Mouse (Mus musculus) limb, embryonic 12.5 days (tissue): ENCODE data around the gene Nrros. TPM values are rescaled to one million over a fixed set of nuclear protein-coding genes. Genes with fewer than 3 reads are reported as not detected.
A peak's percentile ranks its signal among the peaks of the same experiment; 100 is the strongest.

ENCODE experiments used
- ATAC-seq: fragments of 200-750 bp; cut with Nextera tagmentation; 2 replicates; pipeline ENCODE4 v1.8.0; 2017; ENCODE audit warnings: low read depth, moderate TSS enrichment; ENCODE audit not compliant: insufficient number of reproducible peaks, insufficient read depth, low FRiP score, low TSS enrichment
- H3K27ac ChIP-seq: fragments of 300-500 bp; sonication (generic); 2 replicates; pipeline ENCODE4 v1.5.1; 2016; ENCODE audit warnings: mild to moderate bottlenecking, moderate library complexity
- H3K27me3 ChIP-seq: fragments of 300-500 bp; sonication (generic); 2 replicates; pipeline ENCODE4 v1.6.1; 2016; ENCODE audit warnings: mild to moderate bottlenecking, moderate library complexity
- H3K36me3 ChIP-seq: fragments of 300-500 bp; sonication (generic); 2 replicates; pipeline ENCODE4 v1.6.1; 2016; ENCODE audit warnings: mild to moderate bottlenecking, moderate library complexity
- H3K4me1 ChIP-seq: fragments of 300-500 bp; sonication (generic); replicated peaks from 2 replicates; pipeline ENCODE4 v1.6.1; 2016
- H3K4me2 ChIP-seq: fragments of 300-500 bp; sonication (generic); 2 replicates; pipeline ENCODE4 v1.6.1; 2016; ENCODE audit warnings: mild to moderate bottlenecking, moderate library complexity
- H3K4me3 ChIP-seq: fragments of 300-500 bp; sonication (generic); replicated peaks from 2 replicates; pipeline ENCODE4 v1.5.1; 2016; ENCODE audit warnings: mild to moderate bottlenecking
- H3K9ac ChIP-seq: fragments of 300-500 bp; sonication (generic); replicated peaks from 2 replicates; pipeline ENCODE4 v1.6.1; 2016; ENCODE audit warnings: mild to moderate bottlenecking, moderate library complexity
- H3K9me3 ChIP-seq: fragments of 300-500 bp; sonication (generic); 2 replicates; pipeline ENCODE4 v1.6.1; 2016; ENCODE audit warnings: mild to moderate bottlenecking, moderate library complexity
- WGBS: fragments of 180-500 bp; shearing (Covaris S2); methylation state at CpG from one replicate; pipeline ENCODE4 v1.1.7; 2016; 5-methylcytosine and 5-hydroxymethylcytosine counted together
- polyA plus RNA-seq: library from polyadenylated mRNA; unstranded; fragments of >200 nt; fragmentation: Nextera tagmentation; extraction: Ambion mirVana; gene quantifications from 2 replicates; pipeline ENCODE4 v1.2.1, GENCODE M21; 2016

Gene Nrros
- polyA plus RNA-seq, 1 experiment from 2014 or later, result 9.4 TPM

DNA sequence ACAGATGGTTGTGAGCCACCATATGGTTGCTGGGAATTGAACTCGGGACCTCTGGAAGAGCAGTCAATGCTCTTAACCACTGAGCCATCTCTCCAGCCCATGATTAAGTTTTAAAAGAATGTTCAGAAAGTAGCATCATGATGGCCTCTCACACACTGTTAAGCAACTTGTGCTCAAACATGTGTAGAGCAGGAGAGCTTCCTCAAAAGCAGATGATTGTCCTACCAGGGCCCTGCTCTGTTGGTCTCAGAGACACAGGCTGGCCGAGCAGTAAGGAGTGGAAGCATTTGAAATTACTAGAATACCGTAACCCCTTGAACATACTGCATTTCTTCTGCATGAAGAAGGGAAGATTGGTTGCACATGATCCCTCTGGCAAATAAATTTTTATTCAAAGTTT is 6.4 kb downstream of the Nrros start:
- Histone ChIP-seq H3K4me2 (no peak overlapping the region), H3K36me3 (no peaks in the 10 kb centered on the region), H3K9me3 (no peaks in the 10 kb centered on the region), H3K27me3 (peaks cover 4% of the 10 kb centered on the region), H3K9ac (no peak overlapping the region), H3K4me3 (no peak overlapping the region), H3K4me1 (no peaks in the 10 kb centered on the region), H3K27ac (no peak overlapping the region)
- no peak for ATAC-seq
- 91% methylated on average over 3 of the region's 3 CpGs for WGBS

DNA sequence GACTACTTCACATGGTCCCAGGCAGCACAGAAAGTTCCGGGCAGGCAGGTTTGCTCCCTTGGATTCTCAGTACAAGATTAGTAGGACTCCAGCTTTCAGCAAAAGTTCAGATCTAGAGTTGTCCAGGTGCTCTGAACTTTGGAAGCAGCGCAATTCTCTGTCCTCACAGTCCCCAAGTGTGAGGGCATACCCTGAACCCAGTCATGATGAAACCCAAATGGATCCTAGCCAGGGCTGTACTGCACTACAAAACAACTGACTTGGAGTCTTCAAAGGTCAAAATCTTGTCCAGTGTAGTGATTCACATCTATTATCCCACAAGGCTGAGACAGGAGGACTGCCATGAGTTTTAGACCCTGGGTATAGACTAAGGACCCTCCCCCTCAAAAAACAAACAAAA is 8.0 kb downstream of the Nrros start:
- H3K36me3 ChIP-seq, result no peaks in the 10 kb centered on the region
- no peak for ATAC-seq
- no peaks in the 10 kb centered on the region for H3K4me1 ChIP-seq
- H3K27ac ChIP-seq, result no peak overlapping the region
- H3K27me3 ChIP-seq, result 0 out of 2 replicates have a peak, but pooled peaks cover 3% of the 10 kb centered on the region
- 80% methylated on average over 2 of the region's 2 CpGs for WGBS
- no peak overlapping the region for H3K9ac ChIP-seq
- no peak overlapping the region for H3K4me2 ChIP-seq
- H3K9me3 ChIP-seq, result no peaks in the 10 kb centered on the region
- H3K4me3 ChIP-seq, result no peak overlapping the region

DNA sequence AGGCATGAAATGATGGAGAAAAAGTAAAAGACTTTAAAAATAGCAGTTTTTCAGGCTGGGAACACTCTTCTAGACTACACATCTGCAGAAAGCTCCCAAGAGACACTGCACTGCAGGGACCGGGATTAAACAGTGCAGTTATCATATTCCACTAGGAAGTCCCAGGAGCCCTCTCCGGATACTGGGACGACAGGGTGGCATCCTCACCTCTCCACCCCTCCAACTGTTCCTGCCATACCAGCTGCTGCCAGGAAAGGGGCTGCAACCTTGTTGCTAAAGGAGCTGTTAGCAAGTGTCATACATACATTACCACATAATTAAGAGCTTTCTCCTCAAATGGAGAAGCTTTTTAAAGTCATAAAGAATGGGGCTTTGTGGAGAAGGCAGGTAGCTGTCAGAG is 8.7 kb downstream of the Nrros start:
- Histone ChIP-seq H3K9me3 (no peaks in the 10 kb centered on the region), H3K9ac (no peak overlapping the region), H3K27ac (no peak overlapping the region), H3K36me3 (no peaks in the 10 kb centered on the region), H3K4me2 (no peak overlapping the region), H3K4me3 (no peak overlapping the region), H3K27me3 (0 out of 2 replicates have a peak, but pooled peaks cover 3% of the 10 kb centered on the region), H3K4me1 (no peaks in the 10 kb centered on the region)
- ATAC-seq, result no peak
- 43% methylated on average over 3 of the region's 3 CpGs for WGBS

DNA sequence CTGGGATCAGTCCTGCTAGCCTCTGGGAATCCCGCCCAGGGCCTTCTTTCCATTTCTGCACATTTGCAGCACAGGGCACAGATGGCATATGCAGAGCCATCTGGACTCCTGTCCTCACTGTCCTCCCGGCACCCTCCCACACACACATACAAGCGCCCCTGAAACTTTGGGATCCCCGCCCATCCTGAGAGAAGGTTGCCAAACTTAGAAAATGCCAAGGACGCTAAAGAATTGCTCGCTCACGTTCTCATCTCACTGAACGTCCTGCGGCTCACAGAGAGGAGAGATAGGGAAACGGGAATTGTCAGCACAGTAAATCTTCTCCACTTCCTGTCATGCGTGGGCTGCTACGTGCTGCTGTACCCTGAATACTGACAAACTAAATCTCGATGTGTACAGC is 11.0 kb downstream of the Nrros start:
- WGBS, result 72% methylated on average over 13 of the region's 13 CpGs
- ATAC-seq, result no peak
- no peak overlapping the region for H3K4me2 ChIP-seq
- H3K4me1 ChIP-seq, result no peaks in the 10 kb centered on the region
- no peaks in the 10 kb centered on the region for H3K36me3 ChIP-seq
- no peak overlapping the region for H3K27ac ChIP-seq
- H3K27me3 ChIP-seq, result 0 out of 2 replicates have a peak, but pooled peaks cover 3% of the 10 kb centered on the region
- H3K9me3 ChIP-seq, result no peaks in the 10 kb centered on the region
- H3K9ac ChIP-seq, result no peak overlapping the region
- H3K4me3 ChIP-seq, result no peak overlapping the region

DNA sequence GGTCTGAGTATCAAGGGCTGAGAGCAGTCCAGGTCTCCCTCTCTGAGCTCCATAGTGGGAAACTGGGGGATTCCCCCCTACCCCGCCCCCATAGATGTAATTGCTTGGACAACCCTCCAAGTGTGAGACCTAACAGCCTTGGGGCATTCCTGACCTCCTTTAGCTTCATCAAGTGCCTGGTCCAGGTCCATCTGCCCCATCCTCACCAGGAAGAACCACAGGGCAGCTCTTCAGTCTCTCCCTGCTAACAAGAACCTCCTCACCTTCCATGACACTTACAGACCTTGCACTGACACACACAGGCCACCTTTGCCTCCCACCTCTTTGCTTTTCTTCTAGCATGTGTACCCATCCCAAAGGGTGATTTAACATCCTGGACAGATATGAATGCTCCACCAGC is 11.4 kb downstream of the Nrros start:
- H3K36me3 ChIP-seq, result no peaks in the 10 kb centered on the region
- WGBS, result 85% methylated on average over 1 of the region's 1 CpGs
- H3K4me2 ChIP-seq, result no peak overlapping the region
- H3K27ac ChIP-seq, result no peak overlapping the region
- H3K4me1 ChIP-seq, result no peaks in the 10 kb centered on the region
- H3K9me3 ChIP-seq, result no peaks in the 10 kb centered on the region
- H3K4me3 ChIP-seq, result no peak overlapping the region
- H3K9ac ChIP-seq, result no peak overlapping the region
- ATAC-seq, result no peak
- 0 out of 2 replicates have a peak, but pooled peaks cover 3% of the 10 kb centered on the region for H3K27me3 ChIP-seq

DNA sequence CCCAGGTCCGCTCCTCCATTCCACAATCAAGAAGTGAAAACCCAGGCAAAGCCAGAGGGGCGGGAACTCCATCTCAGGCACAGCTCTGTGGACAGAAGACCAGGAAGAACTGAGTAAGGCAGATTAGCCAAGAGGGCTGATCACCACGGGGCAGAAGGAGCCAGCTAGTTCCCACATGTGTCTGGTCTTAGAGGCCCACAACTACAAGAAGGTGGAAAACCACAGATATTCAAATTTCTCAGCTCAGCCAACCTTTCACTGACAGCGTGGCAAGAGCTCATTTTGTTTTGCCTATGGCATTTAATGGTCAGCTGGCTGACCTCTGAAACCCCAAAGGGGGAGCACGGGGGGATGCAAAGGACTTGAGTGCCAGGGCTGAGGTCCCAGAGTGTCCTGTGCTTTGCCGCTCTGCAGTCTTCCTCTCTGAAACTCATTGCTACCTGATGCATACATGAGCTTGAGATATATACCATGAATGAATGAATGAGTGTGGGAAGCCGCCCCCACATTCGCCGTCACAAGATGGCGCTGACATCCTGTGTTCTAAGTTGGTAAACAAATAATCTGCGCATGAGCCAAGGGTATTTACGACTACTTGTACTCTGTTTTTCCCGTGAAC is 17.7 kb downstream of the Nrros start:
- no peaks in the 10 kb centered on the region for H3K27me3 ChIP-seq
- 0 out of 2 replicates have a peak overlapping the region, but pooled peaks have one; percentile 12 for H3K4me3 ChIP-seq
- peak overlapping the region; percentile 45 for H3K4me2 ChIP-seq
- H3K9me3 ChIP-seq, result peaks cover 8% of the 10 kb centered on the region; the same call in 1 of the 2 replicates
- H3K9ac ChIP-seq, result no peak overlapping the region
- ATAC-seq, result no peak
- 60% methylated on average over 12 of the region's 13 CpGs for WGBS
- H3K4me1 ChIP-seq, result no peaks in the 10 kb centered on the region
- H3K27ac ChIP-seq, result no peak overlapping the region
- H3K36me3 ChIP-seq, result peaks cover 8% of the 10 kb centered on the region

DNA sequence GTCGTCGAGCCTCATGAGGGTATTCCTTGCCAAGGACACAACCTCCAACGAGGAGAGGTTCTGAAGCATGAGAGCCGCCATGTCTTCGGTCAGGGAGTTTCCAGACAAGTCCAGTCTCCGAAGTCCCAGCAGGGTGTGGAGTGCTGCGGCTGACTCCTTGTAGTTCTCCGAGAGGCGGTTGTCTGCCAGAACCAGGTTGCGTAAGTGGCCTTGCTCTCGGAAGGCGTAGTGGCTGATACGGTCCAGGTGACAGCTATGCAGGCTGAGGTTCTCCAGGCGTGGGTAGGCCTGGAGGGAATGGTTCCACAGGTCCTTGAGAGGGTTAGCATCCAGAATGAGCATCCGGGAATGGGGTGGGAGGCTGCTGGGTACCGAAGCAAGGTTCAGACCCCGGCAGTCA is 20.8 kb downstream of the Nrros start:
- Histone ChIP-seq H3K9ac (no peak overlapping the region), H3K4me2 (no peak overlapping the region), H3K27ac (no peak overlapping the region), H3K27me3 (no peaks in the 10 kb centered on the region), H3K36me3 (peaks cover 8% of the 10 kb centered on the region), H3K4me3 (no peak overlapping the region), H3K4me1 (no peaks in the 10 kb centered on the region), H3K9me3 (peaks cover 8% of the 10 kb centered on the region; the same call in 1 of the 2 replicates)
- ATAC-seq, result no peak
- 91% methylated on average over 17 of the region's 17 CpGs for WGBS

DNA sequence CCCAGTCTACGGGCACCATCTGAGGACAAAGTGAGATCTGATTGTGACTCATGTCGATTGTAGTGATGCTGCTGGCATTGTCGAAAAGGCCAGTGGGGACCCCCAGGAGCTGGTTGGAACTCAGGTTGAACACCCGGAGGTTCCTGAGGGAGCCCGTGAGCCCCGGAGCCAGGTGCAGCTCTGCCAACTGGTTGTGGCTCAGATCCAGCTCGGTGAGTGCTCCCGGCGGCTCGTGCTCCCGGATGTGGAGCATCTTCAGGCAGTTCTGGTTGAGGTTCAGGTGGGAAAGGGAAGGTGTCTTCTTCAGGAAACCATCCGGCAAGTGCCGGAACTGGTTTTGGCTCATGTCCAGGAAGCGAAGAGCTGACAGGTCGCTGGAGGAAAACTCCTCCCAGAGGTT is 21.6 kb downstream of the Nrros start:
- Histone ChIP-seq H3K4me1 (no peaks in the 10 kb centered on the region), H3K4me3 (no peak overlapping the region), H3K36me3 (peaks cover 8% of the 10 kb centered on the region), H3K4me2 (no peak overlapping the region), H3K27me3 (no peaks in the 10 kb centered on the region), H3K9ac (no peak overlapping the region), H3K27ac (no peak overlapping the region), H3K9me3 (peaks cover 8% of the 10 kb centered on the region; the same call in 1 of the 2 replicates)
- WGBS, result 91% methylated on average over 15 of the region's 15 CpGs
- ATAC-seq, result no peak

DNA sequence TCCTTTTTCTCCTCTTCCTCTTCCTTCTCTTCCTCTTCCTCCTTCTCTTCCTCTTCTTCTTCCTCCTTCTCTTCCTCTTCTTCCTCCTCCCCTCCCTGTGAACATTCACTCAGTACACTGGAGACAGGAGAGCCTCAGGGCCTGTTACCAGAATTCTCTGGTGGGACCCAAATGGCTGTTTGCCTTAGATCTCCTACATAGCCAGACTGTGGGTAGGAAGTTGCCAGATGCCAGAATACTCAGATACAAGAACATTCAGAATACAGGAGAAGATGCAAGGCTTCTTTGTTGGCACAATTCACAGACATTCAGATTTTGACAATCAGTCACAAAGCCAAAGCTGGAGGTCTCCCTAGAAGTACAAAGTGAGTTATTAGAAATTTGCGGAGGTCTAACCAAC is 26.4 kb downstream of the Nrros start:
- H3K27me3 ChIP-seq, result no peaks in the 10 kb centered on the region
- no peak for ATAC-seq
- H3K4me2 ChIP-seq, result no peak overlapping the region
- no peak overlapping the region for H3K27ac ChIP-seq
- WGBS, result 83% methylated on average over 1 of the region's 1 CpGs
- H3K4me1 ChIP-seq, result no peaks in the 10 kb centered on the region
- peaks cover 4% of the 10 kb centered on the region for H3K36me3 ChIP-seq
- no peak overlapping the region for H3K9ac ChIP-seq
- peaks cover 8% of the 10 kb centered on the region; the same call in 1 of the 2 replicates for H3K9me3 ChIP-seq
- H3K4me3 ChIP-seq, result no peak overlapping the region

DNA sequence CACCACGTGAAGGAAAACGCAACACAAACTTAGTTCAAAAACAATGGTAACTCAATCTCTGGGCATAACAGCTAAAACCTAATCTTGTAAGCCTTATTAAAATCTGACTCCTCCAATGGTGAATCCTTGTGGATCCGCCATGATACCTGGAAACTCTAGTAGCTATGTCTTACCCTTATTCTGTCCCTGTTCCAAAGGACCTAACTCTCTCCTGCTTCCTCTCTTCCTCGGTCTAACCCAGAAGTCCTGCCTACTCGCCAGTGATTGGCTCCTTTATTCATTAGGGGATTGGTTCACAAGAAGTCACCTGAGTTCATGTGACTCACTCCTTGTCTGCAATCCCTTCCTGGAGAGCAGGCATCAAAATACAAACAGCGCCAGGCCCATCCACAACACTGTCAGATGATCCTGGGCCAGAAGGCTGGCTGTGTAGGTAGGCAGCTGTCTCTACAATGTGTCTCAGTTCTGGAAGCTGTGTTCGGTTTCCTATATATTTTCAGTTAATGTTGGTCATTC is 29.5 kb downstream of the Nrros start:
- H3K27ac ChIP-seq, result no peak overlapping the region
- H3K4me2 ChIP-seq, result no peak overlapping the region
- no peak for ATAC-seq
- H3K9ac ChIP-seq, result no peak overlapping the region
- H3K36me3 ChIP-seq, result no peaks in the 10 kb centered on the region
- no peaks in the 10 kb centered on the region for H3K27me3 ChIP-seq
- 80% methylated on average over 7 of the region's 7 CpGs for WGBS
- H3K4me1 ChIP-seq, result no peaks in the 10 kb centered on the region
- no peak overlapping the region for H3K4me3 ChIP-seq
- H3K9me3 ChIP-seq, result no peaks in the 10 kb centered on the region

DNA sequence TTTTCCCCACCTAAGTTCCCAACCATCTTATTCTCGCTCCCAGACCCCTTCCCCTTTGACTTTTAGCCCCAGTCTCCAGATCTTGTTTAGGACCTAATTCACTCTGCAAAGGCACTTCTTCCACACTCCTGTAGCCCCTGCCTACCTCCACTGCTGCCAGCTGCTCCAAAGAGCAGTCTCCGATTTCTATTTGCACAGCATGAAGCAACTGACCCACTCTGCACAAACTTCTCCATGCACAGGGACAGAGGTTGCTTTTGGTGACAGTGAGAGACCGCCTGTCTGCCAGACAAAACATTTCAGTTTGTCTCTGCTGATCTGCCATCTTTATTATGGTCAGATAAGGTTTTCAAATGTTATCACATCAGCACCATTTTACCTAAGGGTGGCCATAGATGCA is 32.2 kb downstream of the Nrros start:
- no peak for ATAC-seq
- WGBS, result 82% methylated on average over 3 of the region's 3 CpGs
- Histone ChIP-seq H3K4me1 (no peaks in the 10 kb centered on the region), H3K4me3 (no peak overlapping the region), H3K9ac (no peak overlapping the region), H3K4me2 (no peak overlapping the region), H3K36me3 (no peaks in the 10 kb centered on the region), H3K27ac (no peak overlapping the region), H3K27me3 (no peaks in the 10 kb centered on the region), H3K9me3 (no peaks in the 10 kb centered on the region)
